Mouse (Mus musculus): ENCODE measurements around the gene Ap4e1.
"Not testable (repeated sequence)": the region's sequence is repeated elsewhere in the genome, so short reads cannot be mapped to it uniquely, and the experiment has no call there.

Ap4e1 gene

DNA sequence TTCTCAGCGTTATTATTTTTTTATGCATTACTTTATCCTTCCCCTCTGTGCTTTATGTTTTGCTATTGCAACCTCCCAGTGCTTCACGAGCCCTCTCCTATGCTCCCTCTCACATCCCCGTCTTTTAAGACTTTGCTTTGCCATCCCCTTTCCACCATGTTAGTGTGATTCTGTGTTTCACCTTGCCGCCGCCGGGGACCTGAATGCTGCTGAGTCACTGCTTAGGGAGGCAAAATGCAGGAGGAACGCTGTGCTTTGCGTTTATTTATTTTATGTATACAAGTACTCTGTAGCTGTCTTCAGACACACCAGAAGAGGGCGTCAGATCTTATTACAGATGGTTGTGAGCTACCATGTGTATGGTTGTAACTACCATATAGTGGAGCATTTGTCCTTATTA lies 69.1 kb downstream of the Ap4e1 start:
- no peak for DNase-seq (ENCODE audit: low spot score)

GRCm38 (mm10) chr2:127079066-127079465 lies 70.5 kb downstream of the Ap4e1 start:
- DNase-seq (ENCODE audit: low spot score) = not testable (repeated sequence)

DNA sequence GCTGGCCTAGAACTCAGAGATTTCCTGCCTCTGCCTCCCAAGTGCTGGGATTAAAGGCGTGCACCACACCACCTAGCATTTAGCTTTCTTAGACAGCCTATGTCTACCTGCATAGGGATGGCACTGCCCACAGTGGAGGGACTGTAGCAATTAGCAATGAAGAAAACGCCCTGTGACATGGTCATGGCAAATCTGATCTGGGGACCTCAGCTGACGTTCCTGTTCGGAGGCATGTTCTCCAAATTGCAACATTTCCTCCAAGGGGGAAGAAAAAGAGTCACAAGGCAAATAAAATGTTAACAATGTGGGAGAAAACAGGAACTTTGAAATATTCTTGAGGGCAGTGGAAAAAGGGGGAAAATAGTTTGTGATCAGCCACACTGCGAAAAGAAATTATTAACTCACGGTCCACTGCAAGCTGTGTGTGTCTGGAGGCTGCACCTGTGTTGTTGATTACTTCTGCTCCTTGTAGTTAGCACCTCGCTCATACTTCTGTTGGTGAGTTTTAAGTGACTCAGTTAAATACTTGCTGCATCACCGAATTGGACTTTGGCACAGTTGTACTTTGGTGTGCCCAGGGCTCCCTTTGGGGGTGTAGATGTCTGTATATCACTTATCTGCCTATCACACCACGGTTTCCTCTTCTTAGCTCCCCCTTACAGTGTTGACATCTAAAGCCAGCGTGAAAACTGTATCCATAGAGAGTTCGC lies 71.5 kb downstream of the Ap4e1 start:
- no peak for DNase-seq (ENCODE audit: low spot score)

DNA sequence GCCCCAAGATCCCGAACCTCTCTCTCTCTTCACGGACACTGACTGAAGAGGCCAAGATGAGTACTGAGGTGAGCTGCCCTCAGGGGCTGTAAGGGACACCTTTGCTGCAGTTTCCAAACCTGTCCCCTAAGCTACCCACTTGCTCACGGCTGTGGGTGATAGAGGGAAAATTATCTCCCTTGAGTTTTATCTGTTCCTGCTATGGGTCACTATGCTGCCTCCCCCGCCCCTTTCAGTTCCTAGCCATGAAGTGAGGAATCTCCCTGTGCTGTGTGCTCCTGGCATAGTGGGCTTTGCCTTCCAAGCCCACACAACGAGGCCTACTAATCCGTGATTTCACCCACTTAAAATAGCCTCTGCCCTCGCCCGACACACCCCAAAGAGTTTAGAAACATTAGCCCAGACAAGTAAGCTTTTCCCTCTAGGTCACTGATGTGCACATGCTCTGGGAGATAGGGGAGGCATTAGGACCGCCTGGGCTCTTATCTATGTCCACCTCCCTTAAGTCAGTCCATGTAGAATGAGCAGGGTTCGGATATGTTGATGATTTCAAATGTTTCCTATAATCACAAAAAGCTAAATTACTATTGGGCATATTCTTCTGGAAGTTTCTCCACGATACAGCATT lies 72.2 kb downstream of the Ap4e1 start:
- no peak for DNase-seq (ENCODE audit: low spot score)

DNA sequence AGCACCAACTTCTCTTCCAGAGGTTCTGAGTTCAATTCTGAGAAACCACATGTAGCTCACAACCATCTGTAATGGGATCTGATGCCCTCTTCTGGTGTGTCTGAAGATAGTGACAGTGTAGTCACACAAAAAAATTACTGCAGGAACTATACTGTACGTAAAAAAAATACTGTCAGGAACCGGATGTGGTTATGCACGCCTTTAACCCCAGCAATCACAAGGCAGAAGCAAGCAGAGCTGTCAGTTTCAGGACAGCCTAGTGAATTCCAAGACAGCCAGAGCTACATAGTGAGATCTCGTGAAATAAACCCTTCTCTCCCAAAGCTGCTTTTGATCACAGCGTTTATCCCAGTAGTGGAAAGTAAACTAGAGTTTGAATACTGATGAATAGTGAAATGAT lies 77.7 kb downstream of the Ap4e1 start:
- DNase-seq (ENCODE audit: low spot score) = no peak

DNA sequence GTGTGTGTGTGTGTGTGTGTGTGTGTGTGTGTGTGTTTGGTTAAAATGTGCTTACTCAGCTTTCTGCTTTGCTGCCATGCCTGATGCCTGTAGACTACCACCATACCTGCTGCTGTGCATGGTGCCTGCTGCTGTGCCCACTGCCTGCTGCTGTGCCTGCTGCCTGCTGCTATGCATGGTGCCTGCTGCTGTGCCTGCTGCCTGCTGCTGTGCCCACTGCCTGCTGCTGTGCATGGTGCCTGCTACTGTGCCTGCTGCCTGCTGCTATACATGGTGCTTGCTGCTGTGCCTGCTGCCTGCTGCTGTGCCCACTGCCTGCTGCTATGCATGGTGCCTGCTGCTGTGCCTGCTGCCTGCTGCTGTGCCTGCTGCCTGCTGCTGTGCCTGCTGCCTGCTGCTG lies 81.6 kb downstream of the Ap4e1 start:
- DNase-seq (ENCODE audit: low spot score) = not testable (repeated sequence)

DNA sequence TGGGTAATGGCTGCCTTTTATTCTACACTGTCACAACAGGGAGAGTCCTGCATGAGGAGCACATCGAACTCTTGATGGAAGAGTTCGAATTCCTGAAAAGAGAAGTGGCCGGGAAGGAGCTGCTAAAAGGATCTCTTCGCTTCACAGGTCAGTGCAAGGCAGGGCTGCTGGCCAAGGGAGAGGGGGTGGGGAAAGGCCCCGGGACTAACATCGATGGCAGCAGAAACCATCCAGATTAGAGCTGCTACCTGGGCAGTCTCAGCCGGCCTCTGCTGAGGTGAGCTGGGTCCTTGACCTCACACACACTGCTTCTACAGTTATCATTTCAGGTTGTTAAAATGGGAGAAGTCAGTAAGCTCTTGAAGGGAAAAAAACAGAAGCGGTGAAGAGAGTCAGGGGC lies 83.5 kb downstream of the Ap4e1 start:
- DNase-seq (ENCODE audit: low spot score) = no peak

GRCm38 (mm10) chr2:127108986-127109385 lies 100.5 kb downstream of the Ap4e1 start:
- no peak for DNase-seq (ENCODE audit: low spot score)
